Mouse (Mus musculus) MEL (cell line): ENCODE measurements around the gene Nemp1. TPM values are rescaled to one million over a fixed set of nuclear protein-coding genes. Genes with fewer than 3 reads are reported as not detected.

Experiments
- DNase-seq: peaks from one replicate; pipeline ENCODE4 v3.0.0; 2011; ENCODE audit warnings: low read depth, low spot score
- H3K27ac ChIP-seq: 2 replicates; pipeline ENCODE4 v1.5.1; 2012; ENCODE audit warnings: low read depth, mild to moderate bottlenecking, control low read depth, low read length, moderate library complexity; ENCODE audit not compliant: control insufficient read depth
- H3K27me3 ChIP-seq, 2 experiments: fragments of 150-350 bp in 1 of 2; sonication (generic) in 1 of 2; 2 replicates each; pipeline ENCODE4 v1.6.1; 2012; ENCODE audit warnings: low read length in 2 of 2, mild to moderate bottlenecking in 2 of 2, improper control_type of control experiment in 1 of 2, moderate library complexity in 1 of 2; ENCODE audit not compliant: insufficient read depth in 2 of 2, control insufficient read depth in 1 of 2
- H3K36me3 ChIP-seq, 2 experiments: 2 replicates each; pipeline ENCODE4 v1.6.1; 2012 to 2014; ENCODE audit warnings: low read length in 2 of 2, improper control_type of control experiment in 1 of 2, inconsistent platforms in 1 of 2, mild to moderate bottlenecking in 1 of 2; ENCODE audit not compliant: insufficient read depth in 2 of 2, control insufficient read depth in 1 of 2
- H3K4me1 ChIP-seq, 2 experiments: fragments of 150-350 bp in 1 of 2; sonication (generic) in 1 of 2; 2 replicates each; pipeline ENCODE4 v1.6.1; 2012; ENCODE audit warnings: low read length in 2 of 2, improper control_type of control experiment in 1 of 2, mild to moderate bottlenecking in 1 of 2; ENCODE audit not compliant: insufficient read depth in 2 of 2, control insufficient read depth in 1 of 2
- H3K4me3 ChIP-seq, 2 experiments: fragments of 150-350 bp in 1 of 2; sonication (generic) in 1 of 2; 2 replicates each; pipeline ENCODE4 v1.5.1; 2012; ENCODE audit warnings: low read depth in 2 of 2, low read length in 2 of 2, mild to moderate bottlenecking in 2 of 2, moderate library complexity in 2 of 2, control low read depth in 1 of 2, improper control_type of control experiment in 1 of 2; ENCODE audit not compliant: control insufficient read depth in 1 of 2, insufficient read depth in 1 of 2
- H3K79me2 ChIP-seq: 2 replicates; pipeline ENCODE4 v1.6.1; 2012; ENCODE audit warnings: mild to moderate bottlenecking, low read length, moderate library complexity; ENCODE audit not compliant: control insufficient read depth, poor library complexity, insufficient read depth
- H3K9ac ChIP-seq: 2 replicates; pipeline ENCODE4 v1.6.1; 2012; ENCODE audit warnings: low read depth, mild to moderate bottlenecking, control low read depth, low read length, moderate library complexity; ENCODE audit not compliant: control insufficient read depth, poor library complexity, severe bottlenecking
- H3K9me3 ChIP-seq: fragments of 150-350 bp; sonication (generic); replicated peaks from 2 replicates; pipeline ENCODE4 v1.6.1; 2012; ENCODE audit warnings: mild to moderate bottlenecking, low read length, improper control_type of control experiment, moderate library complexity; ENCODE audit not compliant: insufficient read depth
- BHLHE40 ChIP-seq: IDR thresholded peaks from 2 replicates; pipeline ENCODE4 v1.6.1; 2012; ENCODE audit warnings: low read depth, mild to moderate bottlenecking, inconsistent platforms, low read length, improper control_type of control experiment, borderline replicate concordance
- CHD1 ChIP-seq: IDR thresholded peaks from 2 replicates; pipeline ENCODE4 v1.6.1; 2012; ENCODE audit warnings: low read depth, mild to moderate bottlenecking, inconsistent platforms, low read length, improper control_type of control experiment
- CHD2 ChIP-seq: IDR thresholded peaks from 2 replicates; pipeline ENCODE4 v1.6.1; 2011; ENCODE audit warnings: low read length, improper control_type of control experiment
- CTCF ChIP-seq, 3 experiments: IDR thresholded peaks in 2 of 3; conservative IDR thresholded peaks in 1 of 3; 2 replicates each; pipeline ENCODE4 v1.5.1; 2011 to 2012; ENCODE audit warnings: low read length in 3 of 3, low read depth in 2 of 3, mild to moderate bottlenecking in 2 of 3, improper control_type of control experiment in 1 of 3, inconsistent platforms in 1 of 3, mixed read lengths in 1 of 3, moderate library complexity in 1 of 3; ENCODE audit not compliant: control insufficient read depth in 1 of 3, insufficient read depth in 1 of 3, poor library complexity in 1 of 3, severe bottlenecking in 1 of 3
- ELF1 ChIP-seq: IDR thresholded peaks from 2 replicates; pipeline ENCODE4 v1.6.1; 2014; ENCODE audit warnings: low read depth, mild to moderate bottlenecking, inconsistent platforms, low read length, improper control_type of control experiment, moderate library complexity
- EP300 ChIP-seq, 2 experiments: IDR thresholded peaks; 2 replicates each; pipeline ENCODE4 v1.6.1; 2011; ENCODE audit warnings: improper control_type of control experiment in 2 of 2, low read length in 2 of 2, low read depth in 1 of 2, mild to moderate bottlenecking in 1 of 2
- ETS1 ChIP-seq: IDR thresholded peaks from 2 replicates; pipeline ENCODE4 v1.6.1; 2012; ENCODE audit warnings: low read depth, mild to moderate bottlenecking, inconsistent platforms, low read length, improper control_type of control experiment, moderate library complexity
- GABPA ChIP-seq: IDR thresholded peaks from 2 replicates; pipeline ENCODE4 v1.6.1; 2012; ENCODE audit warnings: low read depth, mild to moderate bottlenecking, inconsistent platforms, low read length, improper control_type of control experiment, moderate library complexity
- GATA1 ChIP-seq: IDR thresholded peaks from 2 replicates; pipeline ENCODE4 v1.6.1; 2011; ENCODE audit warnings: low read depth, low read length, improper control_type of control experiment
- HCFC1 ChIP-seq: IDR thresholded peaks from 2 replicates; pipeline ENCODE4 v1.6.1; 2012; ENCODE audit warnings: low read depth, mild to moderate bottlenecking, inconsistent platforms, low read length, improper control_type of control experiment, moderate library complexity
- JUND ChIP-seq: IDR thresholded peaks from 2 replicates; pipeline ENCODE4 v1.6.1; 2011; ENCODE audit warnings: low read depth, mild to moderate bottlenecking, improper control_type of control experiment, low read length
- KAT2A ChIP-seq: conservative IDR thresholded peaks from 2 replicates; pipeline ENCODE4 v1.6.1; 2012; ENCODE audit warnings: low read depth, low read length, improper control_type of control experiment, inconsistent platforms
- MAFK ChIP-seq: IDR thresholded peaks from 2 replicates; pipeline ENCODE4 v1.6.1; 2011; ENCODE audit warnings: low read depth, mild to moderate bottlenecking, low read length, improper control_type of control experiment, borderline replicate concordance
- MAX ChIP-seq: IDR thresholded peaks from 2 replicates; pipeline ENCODE4 v1.6.1; 2011; ENCODE audit warnings: low read length, improper control_type of control experiment
- MAZ ChIP-seq: IDR thresholded peaks from 2 replicates; pipeline ENCODE4 v1.6.1; 2012; ENCODE audit warnings: low read depth, mild to moderate bottlenecking, inconsistent platforms, low read length, improper control_type of control experiment
- MEF2A ChIP-seq: IDR thresholded peaks from 2 replicates; pipeline ENCODE4 v1.6.1; 2014; ENCODE audit warnings: low read depth, mild to moderate bottlenecking, inconsistent platforms, low read length, improper control_type of control experiment; ENCODE audit not compliant: poor library complexity, insufficient replicate concordance, severe bottlenecking; ENCODE audit errors: extremely low read depth
- MXI1 ChIP-seq: IDR thresholded peaks from 2 replicates; pipeline ENCODE4 v1.6.1; 2011; ENCODE audit warnings: mild to moderate bottlenecking, low read depth, low read length, improper control_type of control experiment
- MYB ChIP-seq: IDR thresholded peaks from 2 replicates; pipeline ENCODE4 v1.6.1; 2011; ENCODE audit warnings: mild to moderate bottlenecking, low read depth, low read length, improper control_type of control experiment
- MYC ChIP-seq: IDR thresholded peaks from 2 replicates; pipeline ENCODE4 v1.6.1; 2011; ENCODE audit warnings: low read depth, mild to moderate bottlenecking, low read length, improper control_type of control experiment, moderate library complexity
- NELFE ChIP-seq: IDR thresholded peaks from 2 replicates; pipeline ENCODE4 v1.6.1; 2011; ENCODE audit warnings: low read depth, low read length, improper control_type of control experiment
- NRF1 ChIP-seq: IDR thresholded peaks from 2 replicates; pipeline ENCODE4 v1.6.1; 2014; ENCODE audit warnings: low read depth, mild to moderate bottlenecking, inconsistent platforms, low read length, improper control_type of control experiment, moderate library complexity; ENCODE audit not compliant: poor library complexity, insufficient read depth, severe bottlenecking
- POLR2A ChIP-seq, 2 experiments: IDR thresholded peaks; 2 replicates each; pipeline ENCODE4 v1.6.1; 2011 to 2012; ENCODE audit warnings: low read length in 2 of 2, mild to moderate bottlenecking in 2 of 2, control low read depth in 1 of 2, improper control_type of control experiment in 1 of 2, low read depth in 1 of 2, moderate library complexity in 1 of 2; ENCODE audit not compliant: control insufficient read depth in 1 of 2, insufficient read depth in 1 of 2, poor library complexity in 1 of 2
- POLR2AphosphoS2 ChIP-seq: IDR thresholded peaks from 2 replicates; pipeline ENCODE4 v1.6.1; 2011; ENCODE audit warnings: low read length, improper control_type of control experiment
- POLR2AphosphoS5 ChIP-seq: IDR thresholded peaks from 2 replicates; pipeline ENCODE4 v1.6.1; 2012; ENCODE audit warnings: low read depth, borderline replicate concordance, mild to moderate bottlenecking, inconsistent platforms, low read length, moderate library complexity, mixed read lengths
- RAD21 ChIP-seq: IDR thresholded peaks from 2 replicates; pipeline ENCODE4 v1.6.1; 2011; ENCODE audit warnings: mild to moderate bottlenecking, low read depth, low read length, improper control_type of control experiment
- RCOR1 ChIP-seq: IDR thresholded peaks from 2 replicates; pipeline ENCODE4 v1.6.1; 2012; ENCODE audit warnings: low read depth, mild to moderate bottlenecking, inconsistent platforms, low read length, improper control_type of control experiment
- SIN3A ChIP-seq: IDR thresholded peaks from 2 replicates; pipeline ENCODE4 v1.6.1; 2012; ENCODE audit warnings: low read length, improper control_type of control experiment, inconsistent platforms
- SMC3 ChIP-seq: IDR thresholded peaks from 2 replicates; pipeline ENCODE4 v1.6.1; 2011; ENCODE audit warnings: low read depth, low read length, improper control_type of control experiment
- TAL1 ChIP-seq: IDR thresholded peaks from 2 replicates; pipeline ENCODE4 v1.6.1; 2012; ENCODE audit warnings: mild to moderate bottlenecking, inconsistent platforms, low read length, moderate library complexity, mixed read lengths
- TBP ChIP-seq: IDR thresholded peaks from 2 replicates; pipeline ENCODE4 v1.8.0; 2011; ENCODE audit warnings: low read depth, low read length, improper control_type of control experiment
- TCF12 ChIP-seq: IDR thresholded peaks from 2 replicates; pipeline ENCODE4 v1.6.1; 2014; ENCODE audit warnings: low read depth, mild to moderate bottlenecking, inconsistent platforms, low read length, improper control_type of control experiment, moderate library complexity
- UBTF ChIP-seq: IDR thresholded peaks from 2 replicates; pipeline ENCODE4 v1.6.1; 2012; ENCODE audit warnings: low read depth, mild to moderate bottlenecking, inconsistent platforms, low read length, improper control_type of control experiment, moderate library complexity, borderline replicate concordance; ENCODE audit not compliant: insufficient read depth
- USF1 ChIP-seq: IDR thresholded peaks from 2 replicates; pipeline ENCODE4 v1.6.1; 2014; ENCODE audit warnings: low read depth, mild to moderate bottlenecking, inconsistent platforms, low read length, improper control_type of control experiment, moderate library complexity
- ZC3H11A ChIP-seq: IDR thresholded peaks from 2 replicates; pipeline ENCODE4 v1.6.1; 2012; ENCODE audit warnings: low read depth, mild to moderate bottlenecking, inconsistent platforms, low read length, improper control_type of control experiment
- ZKSCAN1 ChIP-seq: IDR thresholded peaks from 2 replicates; pipeline ENCODE4 v1.6.1; 2012; ENCODE audit warnings: low read depth, mild to moderate bottlenecking, inconsistent platforms, low read length, improper control_type of control experiment, moderate library complexity
- ZMIZ1 ChIP-seq: IDR thresholded peaks from 2 replicates; pipeline ENCODE4 v1.6.1; 2012; ENCODE audit warnings: low read depth, mild to moderate bottlenecking, inconsistent platforms, low read length, improper control_type of control experiment, moderate library complexity
- ZNF384 ChIP-seq: IDR thresholded peaks from 2 replicates; pipeline ENCODE4 v1.6.1; 2012; ENCODE audit warnings: low read depth, mild to moderate bottlenecking, inconsistent platforms, low read length, improper control_type of control experiment
- polyA plus RNA-seq, 2 experiments: library from polyadenylated mRNA; stranded (reverse) in 1 of 2; unstranded in 1 of 2; fragments of >175 nt in 1 of 2; fragments of >200 nt in 1 of 2; gene quantifications; 2 replicates each; pipeline versions ENCODE4 v1.2.1 to v1.2.4; 2012; ENCODE audit warnings: low replicate concordance in 2 of 2, low read depth in 1 of 2; ENCODE audit not compliant: insufficient read length in 2 of 2, insufficient read depth in 1 of 2, missing spikeins in 1 of 2
- total RNA-seq: library from RNA; depleted of rRNA; stranded (reverse); fragments of 300-350 nt; gene quantifications from 2 replicates; pipeline ENCODE4 v1.2.3, GENCODE M21; 2012

The Nemp1 gene
- total and polyA plus RNA-seq, 3 experiments = 12.1 to 13.9 TPM; not detected in 1

DNA sequence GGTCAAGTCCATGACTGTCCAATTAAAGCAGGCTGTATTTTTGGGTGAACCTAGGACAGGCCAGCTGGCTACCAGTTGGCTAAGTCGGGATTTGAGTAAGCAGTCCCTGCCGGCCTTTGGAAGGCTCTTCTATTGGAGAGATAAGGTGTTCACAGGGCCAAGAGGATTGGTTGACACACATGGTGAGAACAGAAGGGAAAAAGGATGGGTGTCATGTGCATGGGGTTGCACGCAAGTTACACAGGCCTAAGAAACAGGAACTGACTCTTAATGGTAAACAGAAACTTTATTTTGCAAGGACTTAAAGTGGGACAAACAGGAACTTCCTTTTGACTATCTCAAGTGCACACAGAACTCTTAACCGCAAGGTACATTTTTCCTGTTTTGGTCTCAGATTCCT, 70.2 kb downstream of the Nemp1 start:
- Histone ChIP-seq H3K4me3 (peak overlapping the region; percentile 32), H3K79me2 (peaks cover 9% of the 10 kb centered on the region), H3K4me1 (peaks cover 5 to 23% of the 10 kb centered on the region in 2 experiments; a peak in 3 of 4 replicates), H3K9me3 (no peaks in the 10 kb centered on the region), H3K27ac (peak overlapping the region; percentile 89), H3K9ac (peak overlapping the region; percentile 49), H3K36me3 (peaks cover 0 to 23% of the 10 kb centered on the region in 2 experiments; a peak in 2 of 4 replicates), H3K27me3 (no peaks in the 10 kb centered on the region)
- peak; percentile 91 for DNase-seq
- peak; percentile 84 for TF ChIP-seq ETS1
- no peak for TF ChIP-seq GABPA
- peak; percentile 30; the same call in 1 of the 2 replicates for TF ChIP-seq NRF1
- no peak for TF ChIP-seq UBTF
- TF ChIP-seq MYB = 0 out of 2 replicates have a peak, but pooled peaks have one; percentile 30
- TF ChIP-seq MXI1 = peak; percentile 95
- peak; percentile 82 to 83 for TF ChIP-seq EP300 (IDR thresholded peaks at IDR 0.05; ENCODE audit: low read depth in 1 of 2, low read length in 2 of 2)
- peak; percentile 90 for TF ChIP-seq SIN3A
- TF ChIP-seq POLR2AphosphoS2 = peak; percentile 63; the same call in 1 of the 2 replicates
- 0 out of 2 replicates have a peak, but pooled peaks have one; percentile 39 for TF ChIP-seq NELFE
- no peak for TF ChIP-seq RAD21
- peak; percentile 67 for TF ChIP-seq TAL1
- TF ChIP-seq JUND = 0 out of 2 replicates have a peak, but pooled peaks have one; percentile 20
- peak; percentile 67 for TF ChIP-seq TCF12
- TF ChIP-seq ZKSCAN1 = no peak
- peak; percentile 65; the same call in 1 of the 2 replicates for TF ChIP-seq HCFC1
- TF ChIP-seq CTCF (IDR thresholded peaks at IDR 0.05 in 2 of 3, conservative IDR thresholded peaks at IDR 0.05 in 1 of 3; ENCODE audit: control insufficient read depth in 1 of 3, insufficient read depth in 1 of 3, low read depth in 2 of 3, low read length in 3 of 3, poor library complexity in 1 of 3, severe bottlenecking in 1 of 3) = no peak
- TF ChIP-seq USF1 = peak; percentile 68
- no peak for TF ChIP-seq ZMIZ1
- TF ChIP-seq ELF1 = peak; percentile 76; the same call in 1 of the 2 replicates
- TF ChIP-seq BHLHE40 = peak; percentile 84
- peak; percentile 69 for TF ChIP-seq RCOR1
- no peak for TF ChIP-seq SMC3
- no peak for TF ChIP-seq MAFK
- no peak for TF ChIP-seq CHD2
- TF ChIP-seq POLR2A (IDR thresholded peaks at IDR 0.05; ENCODE audit: control insufficient read depth in 1 of 2, insufficient read depth in 1 of 2, low read depth in 1 of 2, low read length in 2 of 2, poor library complexity in 1 of 2) = peak in 1 of 2 experiments; percentile 17; a peak in 1 of 4 replicates
- TF ChIP-seq ZNF384 = no peak
- peak; percentile 37; the same call in 1 of the 2 replicates for TF ChIP-seq KAT2A
- TF ChIP-seq MAZ = peak; percentile 35; the same call in 1 of the 2 replicates
- no peak for TF ChIP-seq ZC3H11A
- peak; percentile 49 for TF ChIP-seq TBP
- peak; percentile 67 for TF ChIP-seq GATA1
- no peak for TF ChIP-seq MEF2A
- TF ChIP-seq MAX = peak; percentile 83
- peak; percentile 96 for TF ChIP-seq MYC
- no peak for TF ChIP-seq POLR2AphosphoS5
- TF ChIP-seq CHD1 = no peak
